40 mouse cellular contexts compared by ENCODE assay signal in the genomic region with DNA sequence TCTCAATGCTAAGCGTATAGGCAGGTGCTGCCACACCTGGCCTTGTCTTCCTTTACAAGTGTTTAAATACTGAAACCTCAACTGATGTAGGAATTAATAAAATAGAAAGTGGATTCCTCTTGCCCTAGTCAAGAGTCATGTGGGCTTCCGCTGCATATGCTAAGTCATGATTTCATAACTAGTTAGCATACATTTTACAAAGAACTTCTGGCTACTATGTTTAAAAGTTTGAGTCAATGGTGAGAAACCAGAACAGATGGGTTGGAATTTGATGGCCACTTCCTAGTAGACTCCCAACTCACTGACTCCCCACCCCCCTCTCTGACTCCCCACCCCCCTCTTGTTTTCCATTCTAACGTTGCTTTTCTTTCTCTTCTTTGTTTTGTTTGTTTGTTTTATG. TPM values are rescaled to one million over a fixed set of nuclear protein-coding genes. Genes with fewer than 3 reads are reported as not detected.
"Had no signal": no experiment of that assay in that cellular context is flagged by ENCODE, and none has a peak within 500 bp of the region (broad histone marks: within the 10 kb centered on the region; RNA-seq: fewer than 3 reads in every experiment).

No protein-coding gene starts in this region.

- H3K9me3 ChIP-seq: limb, embryonic 10.5 days; limb, embryonic 12.5 days; limb, embryonic 13.5 days; limb, embryonic 15.5 days; liver, embryonic 12.5 days; liver, embryonic 13.5 days; liver, embryonic 15.5 days; lung, embryonic 15.5 days; megakaryocyte, embryonic 14.5 days; midbrain, embryonic 10.5 days; midbrain, embryonic 12.5 days; midbrain, embryonic 13.5 days; midbrain, embryonic 15.5 days; neural tube, embryonic 12.5 days; neural tube, embryonic 13.5 days had no signal

- H3K4me1 ChIP-seq: limb, embryonic 15.5 days; liver, embryonic 12.5 days; liver, embryonic 13.5 days; liver, embryonic 15.5 days; lung, embryonic 15.5 days; megakaryocyte, embryonic 14.5 days; midbrain, embryonic 10.5 days; midbrain, embryonic 12.5 days; midbrain, embryonic 13.5 days; midbrain, embryonic 15.5 days; neural tube, embryonic 12.5 days; neural tube, embryonic 13.5 days had no signal

- H3K9ac ChIP-seq: limb, embryonic 12.5 days; limb, embryonic 13.5 days; limb, embryonic 15.5 days; liver, embryonic 12.5 days; liver, embryonic 13.5 days; liver, embryonic 14.5 days; liver, embryonic 15.5 days; liver, postnatal 0 days; lung, embryonic 14.5 days; lung, embryonic 15.5 days; midbrain, embryonic 12.5 days; midbrain, embryonic 13.5 days; midbrain, embryonic 15.5 days; neural tube, embryonic 12.5 days; neural tube, embryonic 13.5 days had no signal

- H3K27ac ChIP-seq: limb, embryonic 10.5 days; limb, embryonic 12.5 days; limb, embryonic 13.5 days; limb, embryonic 15.5 days; liver, embryonic 12.5 days; liver, embryonic 13.5 days; liver, embryonic 14.5 days; liver, embryonic 15.5 days; lung, embryonic 15.5 days; macrophage; midbrain, embryonic 10.5 days; midbrain, embryonic 12.5 days; midbrain, embryonic 13.5 days; midbrain, embryonic 15.5 days; neural tube, embryonic 12.5 days; neural tube, embryonic 13.5 days had no signal

- H3K27me3 ChIP-seq: limb, embryonic 12.5 days; limb, embryonic 13.5 days; limb, embryonic 15.5 days; liver, embryonic 12.5 days; liver, embryonic 13.5 days; liver, embryonic 15.5 days; lung, embryonic 15.5 days; megakaryocyte, embryonic 14.5 days; midbrain, embryonic 12.5 days; midbrain, embryonic 13.5 days; midbrain, embryonic 15.5 days; neural tube, embryonic 12.5 days; neural tube, embryonic 13.5 days had no signal

- H3K4me2 ChIP-seq: limb, embryonic 12.5 days; limb, embryonic 13.5 days; limb, embryonic 15.5 days; liver, embryonic 11.5 days; liver, embryonic 12.5 days; liver, embryonic 13.5 days; liver, embryonic 15.5 days; lung, embryonic 14.5 days; lung, embryonic 15.5 days; midbrain, embryonic 11.5 days; midbrain, embryonic 12.5 days; midbrain, embryonic 13.5 days; midbrain, embryonic 15.5 days; neural tube, embryonic 12.5 days; neural tube, embryonic 13.5 days had no signal

- DNase-seq: left cerebral cortex, postnatal 4 days; liver; liver, embryonic 13.5 days; liver, postnatal 0 days; lung, adult 2 months; lung, embryonic 14.5 days; lung, postnatal 10 days; lung, postnatal 14 days; lung, postnatal 36 days; lung, postnatal 4 days; midbrain, embryonic 14.5 days had no signal

- ATAC-seq: liver, embryonic 12.5 days; liver, postnatal 0 days; midbrain, embryonic 13.5 days; midbrain, embryonic 15.5 days; midbrain, embryonic 16.5 days had no signal

- H3K36me3 ChIP-seq: limb, embryonic 10.5 days; limb, embryonic 12.5 days; limb, embryonic 13.5 days; limb, embryonic 15.5 days; liver, embryonic 12.5 days; liver, embryonic 13.5 days; liver, embryonic 15.5 days; lung, embryonic 15.5 days; midbrain, embryonic 10.5 days; midbrain, embryonic 12.5 days; midbrain, embryonic 13.5 days; midbrain, embryonic 15.5 days; neural tube, embryonic 12.5 days; neural tube, embryonic 13.5 days had no signal

- H3K4me3 ChIP-seq: limb, embryonic 10.5 days; limb, embryonic 12.5 days; limb, embryonic 13.5 days; limb, embryonic 15.5 days; liver, embryonic 12.5 days; liver, embryonic 13.5 days; liver, embryonic 15.5 days; lung, embryonic 15.5 days; megakaryocyte, embryonic 14.5 days; midbrain, embryonic 10.5 days; midbrain, embryonic 12.5 days; midbrain, embryonic 13.5 days; midbrain, embryonic 15.5 days; myocyte; neural tube, embryonic 12.5 days; neural tube, embryonic 13.5 days had no signal

RNA-seq across cellular contexts. Expression of a gene that starts 19.4 kb away (rescaled TPM):
- total RNA-seq: left cerebral cortex, postnatal 10 days; left cerebral cortex, postnatal 14 days; left cerebral cortex, postnatal 25 days; left cerebral cortex, postnatal 36 days; left cerebral cortex, postnatal 4 days; megakaryocyte progenitor cell, adult 5-6 weeks; megakaryocyte, adult 5-6 weeks; megakaryocyte-erythroid progenitor cell, adult 5-6 weeks; monocyte, adult 5-6 weeks had no signal
- polyA plus RNA-seq: limb, embryonic 11.5 days; macrophage; midbrain, embryonic 12.5 days; neural tube, embryonic 12.5 days had no signal
